Mouse (Mus musculus) liver, adult 2 months (tissue): Measurements from ENCODE around the gene Ntsr2.

ENCODE experiments used
- CTCF ChIP-seq: fragments of 200-500 bp; IDR thresholded peaks from 2 replicates; pipeline ENCODE4 v1.5.1; 2011; ENCODE audit warnings: low read depth, low read length, control low read depth
- POLR2A ChIP-seq: fragments of 200-500 bp; IDR thresholded peaks from 2 replicates; pipeline ENCODE4 v1.6.1; 2011; ENCODE audit warnings: low read length, control low read depth; ENCODE audit not compliant: insufficient read depth; ENCODE audit errors: extremely low read depth

- TF ChIP-seq CTCF (no peak), POLR2A (no peak)
Measured at GRCm38 (mm10) chr12:16619453-16619852, 33.7 kb upstream of the Ntsr2 start.
